Mouse (Mus musculus) gastrocnemius, postnatal 25 days (tissue): ENCODE data around the gene Dpf2. TPM values are rescaled to one million over a fixed set of nuclear protein-coding genes. Genes with fewer than 3 reads are reported as not detected.

Source experiments
- DNase-seq: peaks from one replicate; pipeline ENCODE4 v3.0.0; 2022
- long read RNA-seq, 2 experiments: library from polyadenylated mRNA; stranded (forward); transcript quantifications; one replicate each; pipeline ENCODE4 v2.0.0; 2021
- total RNA-seq, 2 experiments: library from RNA; stranded (reverse); gene quantifications; 1 replicate in 1 of 2; 2 replicates in 1 of 2; pipeline ENCODE4 v1.2.3; 2021

The Dpf2 gene
- total RNA-seq: 10 to 100 TPM; 80.6 to 83.5 TPM
- long read RNA-seq, experiment 1, transcript Dpf2-202 (12 exons, 2,406 nt): major isoform, 48 of 67 reads
- long read RNA-seq, experiment 1, partial matches to known transcripts: 4 of 67 reads
- long read RNA-seq, experiment 1, other reads (novel, unspliced or antisense): 10 of 67 reads
- long read RNA-seq, experiment 2, transcript Dpf2-202 (12 exons, 2,406 nt): major isoform, 58 of 75 reads
- long read RNA-seq, experiment 2, transcript Dpf2-205 (11 exons, 3,314 nt): minor isoform, 5 of 75 reads
- long read RNA-seq, experiment 2, partial matches to known transcripts: 8 of 75 reads
- long read RNA-seq, experiment 2, other reads (novel, unspliced or antisense): 4 of 75 reads

- no peak for DNase-seq
These were observed at the start of gene Dpf2 for GRCm38 (mm10) chr19:5913007-5913719. TSS of gene Dpf2 (minus strand) at chr19:5913010.

DNA sequence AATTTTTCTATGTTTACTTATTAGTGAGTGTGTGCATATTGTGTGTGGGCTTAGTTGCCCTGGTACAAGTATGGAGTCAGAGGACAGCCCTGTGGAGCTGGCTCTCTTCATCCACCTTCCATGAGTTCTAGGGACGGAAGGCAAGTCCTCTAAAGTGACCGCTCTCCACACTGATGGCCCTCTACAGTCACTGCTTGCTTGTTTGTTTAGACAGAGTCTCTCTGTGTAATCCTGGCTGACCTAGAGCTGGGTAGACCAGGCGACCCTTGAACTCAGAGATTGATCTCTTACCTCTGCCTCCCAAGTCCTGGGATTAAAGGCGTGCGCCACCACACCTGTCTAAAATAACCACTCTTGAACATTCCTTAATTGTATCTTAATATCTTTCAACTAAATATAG is 44.6 kb upstream of the Dpf2 start:
- DNase-seq: no peak

DNA sequence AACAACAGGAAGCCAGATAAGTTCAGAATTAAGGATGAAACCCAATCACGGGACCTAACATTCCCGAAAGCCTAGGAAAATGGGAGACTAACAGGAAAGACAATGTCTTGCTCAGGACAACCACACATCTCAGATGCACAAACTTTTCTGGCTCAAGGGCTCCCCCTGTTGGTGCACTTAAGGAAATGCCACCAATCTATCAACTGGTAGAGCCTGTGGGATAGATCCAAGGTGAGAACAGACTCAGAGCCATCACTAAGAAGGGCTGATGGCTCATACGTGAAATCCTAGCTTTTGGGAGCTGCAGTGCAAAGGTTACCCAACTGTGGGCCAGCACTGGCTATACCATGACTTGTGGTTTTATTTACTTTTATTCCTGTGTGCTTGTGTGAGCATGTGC is 43.9 kb upstream of the Dpf2 start:
- DNase-seq: peak; percentile 71

DNA sequence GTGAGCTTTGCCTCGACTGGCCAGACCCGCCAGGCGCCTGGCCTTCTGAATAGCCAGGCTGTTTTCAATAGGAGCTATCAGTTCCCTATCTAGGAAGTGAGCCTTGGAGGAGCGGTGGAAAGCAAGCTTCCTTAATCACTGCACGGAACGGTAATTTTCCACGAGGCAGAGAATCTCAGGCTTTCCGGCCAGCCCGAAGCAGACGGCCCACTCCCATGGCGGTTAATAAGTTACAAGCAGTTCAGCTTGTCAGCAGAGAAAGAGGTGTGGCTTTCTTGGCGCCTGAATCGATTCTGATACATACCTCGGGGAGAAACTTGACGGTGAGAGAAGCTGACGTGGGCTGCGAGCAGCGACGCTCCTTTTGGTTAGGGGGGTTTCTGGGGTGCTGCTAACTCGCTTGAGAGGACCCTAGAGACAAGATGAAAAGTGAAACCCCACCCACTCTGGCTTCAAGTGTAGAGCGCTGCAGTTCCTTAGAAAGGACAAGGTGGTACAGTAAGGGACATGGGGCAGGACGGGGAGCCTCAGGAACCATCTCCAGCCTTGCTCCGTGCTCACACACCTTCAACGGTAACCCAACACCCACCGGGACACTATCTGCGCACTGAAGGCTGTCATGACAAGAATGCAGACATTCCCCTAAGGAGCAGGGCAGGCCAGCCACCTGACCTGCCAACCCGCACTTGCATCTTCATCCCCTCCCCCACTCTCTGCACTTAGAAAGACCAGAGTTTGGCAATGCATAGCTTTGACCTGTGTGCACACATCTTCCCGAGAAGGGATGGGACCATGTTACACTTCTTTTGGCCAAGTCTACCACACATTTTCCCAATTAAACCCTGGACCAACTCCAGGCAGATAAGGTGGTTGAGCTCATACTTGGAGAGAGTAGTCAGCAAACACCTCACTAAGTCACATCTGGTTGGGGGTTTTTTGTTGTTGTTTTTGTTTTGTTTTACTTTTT is 43.2 kb upstream of the Dpf2 start:
- DNase-seq: no peak

GRCm38 (mm10) chr19:5954936-5955335 is 42.1 kb upstream of the Dpf2 start:
- DNase-seq: no peak

DNA sequence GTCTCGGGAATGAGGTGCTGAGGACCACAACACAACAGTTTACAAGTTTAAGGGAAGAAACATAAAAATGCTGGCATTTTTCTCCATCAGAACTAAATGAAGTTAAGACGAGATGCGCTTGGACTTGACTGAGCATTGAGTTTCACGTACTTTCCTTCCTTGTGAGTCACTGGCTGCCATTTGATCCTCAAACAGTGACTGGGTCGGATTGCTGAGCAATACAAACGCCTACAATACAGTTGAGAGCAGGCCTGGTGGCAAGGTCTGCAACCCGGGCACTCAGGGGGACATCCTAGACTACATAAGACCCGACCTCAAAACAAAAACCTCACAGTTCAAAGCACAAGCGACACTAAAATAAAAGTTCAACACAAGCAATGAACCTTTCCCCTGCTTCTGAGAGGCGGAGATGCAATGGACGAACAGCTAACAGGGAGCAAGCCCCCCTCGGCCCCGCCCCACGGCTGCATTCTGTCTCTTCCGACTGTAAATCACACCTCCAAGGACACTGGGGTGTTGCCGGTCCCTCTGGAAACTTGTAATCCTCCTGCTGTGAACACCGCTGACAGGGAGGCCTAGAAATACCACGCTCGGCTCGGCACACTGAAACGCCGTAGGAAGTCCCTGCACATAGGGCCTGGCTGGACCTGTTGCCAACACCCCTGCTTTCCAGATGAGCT is 41.4 kb upstream of the Dpf2 start:
- DNase-seq: no peak

- no peak for DNase-seq
These were observed 40.5 kb upstream of the Dpf2 start for GRCm38 (mm10) chr19:5953201-5953770.

DNA sequence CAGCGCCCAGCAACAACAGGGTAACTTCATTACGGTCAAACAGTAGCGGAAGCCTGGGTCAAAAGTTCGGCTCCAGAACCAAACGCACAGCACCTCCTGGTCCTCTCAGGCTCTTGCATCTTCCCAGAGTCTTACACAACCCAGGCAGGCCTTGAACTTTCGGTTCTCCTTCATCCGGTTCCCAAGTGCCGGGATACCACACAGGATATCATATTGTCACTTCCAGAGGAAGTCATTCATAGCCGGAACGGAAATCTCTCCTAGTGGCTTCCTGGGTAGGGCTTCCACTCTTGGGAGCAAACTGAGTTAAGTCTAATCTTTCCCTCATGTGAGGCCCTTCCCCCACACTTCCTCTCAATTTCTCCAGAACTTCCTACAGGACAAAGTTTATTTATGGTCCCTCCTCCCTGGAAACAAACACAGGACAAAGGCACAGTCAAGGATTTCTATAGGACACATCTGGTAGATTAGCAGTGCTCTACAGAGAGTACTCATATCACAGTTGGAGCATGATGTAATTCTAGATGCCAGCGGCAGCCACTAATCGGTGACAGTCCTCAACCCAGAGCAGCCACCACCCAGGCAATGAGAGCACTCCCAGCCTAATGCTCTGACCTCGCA is 39.4 kb upstream of the Dpf2 start:
- DNase-seq: peak; percentile 47

DNA sequence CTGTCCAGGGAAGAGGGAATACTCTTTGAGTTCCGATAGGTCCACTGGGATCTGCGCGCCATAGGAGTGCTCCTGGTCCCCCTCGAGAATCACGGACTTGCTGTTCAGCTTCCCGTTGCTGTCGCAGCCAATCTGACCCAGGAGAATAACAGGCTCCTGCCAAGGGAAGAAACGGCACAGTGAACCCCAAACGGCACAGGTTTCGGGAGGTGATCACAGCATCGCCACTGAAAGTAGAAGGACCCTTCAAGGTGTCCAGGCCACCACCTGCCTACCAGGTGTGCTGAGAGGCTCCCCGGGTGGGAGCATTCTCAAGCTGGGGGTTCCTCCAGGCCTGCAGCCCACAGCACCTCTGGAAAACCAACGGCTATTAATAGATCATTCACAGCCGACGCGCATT is 38.8 kb upstream of the Dpf2 start:
- no peak for DNase-seq

- DNase-seq: no peak
These were observed 37.4 kb upstream of the Dpf2 start for GRCm38 (mm10) chr19:5950218-5950617.

- peak; percentile 71 for DNase-seq
These were observed 33.1 kb upstream of the Dpf2 start for GRCm38 (mm10) chr19:5945891-5946290.

- DNase-seq: no peak
These were observed 32.2 kb upstream of the Dpf2 start for GRCm38 (mm10) chr19:5945027-5945426.

DNA sequence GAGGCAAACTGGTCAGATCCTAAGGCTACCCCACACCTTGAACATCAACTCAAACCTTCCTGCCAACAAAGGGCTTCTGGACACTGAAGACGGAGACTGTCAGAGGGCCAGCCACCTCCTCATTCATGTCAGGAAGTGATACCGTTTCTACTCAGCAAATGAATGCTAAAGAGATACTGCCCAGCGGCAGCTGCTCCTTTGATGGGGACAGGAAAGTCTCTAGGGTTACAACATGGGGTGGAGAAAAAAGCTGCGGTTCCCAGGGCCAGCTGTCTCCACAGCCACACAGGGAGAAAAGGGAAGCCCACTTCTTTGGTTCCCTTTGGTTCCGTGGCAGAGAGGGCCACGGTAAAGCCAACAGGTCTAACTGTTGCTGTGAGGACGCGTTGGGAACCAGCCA is 31.3 kb upstream of the Dpf2 start:
- DNase-seq: no peak

- no peak for DNase-seq
These were observed 30.6 kb upstream of the Dpf2 start for GRCm38 (mm10) chr19:5943404-5943803.

DNA sequence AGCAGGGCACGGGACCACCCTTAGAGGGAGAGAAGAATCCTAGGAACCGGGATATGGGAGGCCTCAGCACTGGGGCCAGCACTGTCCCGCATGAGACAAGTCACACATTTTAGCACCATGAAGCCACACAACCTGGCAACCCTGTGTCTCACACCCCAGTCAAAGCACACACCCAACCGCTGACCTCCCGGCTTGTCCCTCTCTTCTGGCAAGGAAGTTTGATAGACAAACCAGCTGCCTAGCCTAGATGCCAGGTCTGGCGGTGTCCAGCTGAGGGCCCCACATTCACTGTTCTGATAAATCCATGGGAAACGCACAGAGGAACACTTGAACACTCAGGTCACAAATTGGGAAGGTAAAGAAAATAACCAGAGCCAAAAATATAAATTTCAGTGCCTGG is 29.8 kb upstream of the Dpf2 start:
- peak; percentile 57 for DNase-seq

DNA sequence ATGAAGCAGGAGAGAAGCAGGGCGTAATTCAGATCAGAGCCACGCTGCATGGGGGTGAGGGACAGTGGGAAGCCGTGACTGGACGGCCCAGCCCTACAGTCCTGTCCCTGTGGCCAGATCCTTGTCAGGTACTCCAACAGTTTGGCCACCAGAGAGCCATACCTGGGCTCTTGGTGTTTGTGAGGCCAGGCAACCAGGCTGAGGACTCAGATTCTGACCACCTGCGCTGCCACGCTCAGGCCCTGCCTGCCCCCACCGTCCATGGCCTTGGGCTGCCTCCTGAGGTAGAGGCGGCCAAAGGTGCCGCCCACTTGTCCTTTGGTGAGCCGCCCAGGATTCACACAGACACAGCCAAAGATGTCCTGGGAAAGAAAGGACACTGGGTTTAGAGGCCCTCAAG is 27.8 kb upstream of the Dpf2 start:
- peak; percentile 67 for DNase-seq

GRCm38 (mm10) chr19:5940173-5940572 is 27.4 kb upstream of the Dpf2 start:
- DNase-seq: peak; percentile 92

GRCm38 (mm10) chr19:5939715-5940114 is 26.9 kb upstream of the Dpf2 start:
- DNase-seq: no peak

DNA sequence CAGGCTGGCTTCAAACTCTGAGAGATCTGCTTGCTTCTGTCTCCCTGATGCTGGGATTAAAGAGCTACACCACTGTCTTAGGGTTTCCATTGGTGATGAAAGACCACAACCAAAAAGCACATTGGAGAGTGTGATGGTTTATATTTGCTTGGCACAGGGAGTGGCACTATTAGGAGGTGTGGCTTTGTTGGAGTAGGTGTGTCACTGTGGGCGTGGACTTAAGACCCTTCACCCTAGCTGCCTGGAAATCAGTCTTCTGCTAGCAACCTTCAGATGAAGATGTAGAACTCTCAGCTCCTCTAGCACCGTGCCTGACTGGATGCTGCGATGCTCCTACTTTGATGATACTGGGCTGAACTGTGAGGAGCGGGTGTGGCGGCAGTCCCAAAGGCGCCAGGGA is 25.7 kb upstream of the Dpf2 start:
- DNase-seq: no peak

DNA sequence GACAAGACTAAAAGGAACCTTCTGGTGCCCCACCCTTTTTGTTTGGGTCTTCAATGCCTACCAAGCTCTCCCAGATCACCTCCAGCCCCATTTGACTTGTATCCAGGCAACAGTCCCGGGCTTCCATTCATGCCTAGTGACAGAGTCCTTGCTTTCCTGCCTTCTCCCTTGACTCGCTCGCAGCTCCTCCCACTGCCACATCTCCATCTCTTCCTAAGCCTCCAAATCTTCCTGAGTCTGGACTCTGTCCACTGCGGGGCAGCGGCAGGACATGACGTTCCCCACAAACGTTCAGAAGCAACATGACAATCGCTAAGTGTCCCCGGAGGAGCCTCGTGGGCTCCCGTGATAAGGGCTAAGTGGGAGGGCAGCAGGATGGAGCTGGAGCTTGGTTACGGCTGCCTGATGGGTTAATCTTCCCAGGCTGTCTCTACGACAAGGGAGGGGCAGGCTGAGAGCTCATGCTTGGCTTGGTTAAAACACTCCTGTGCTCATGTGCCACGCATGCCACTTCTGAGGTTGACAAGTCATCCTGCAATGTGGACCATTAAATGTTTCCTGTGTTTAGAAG is 25.1 kb upstream of the Dpf2 start:
- DNase-seq: no peak
